Mouse (Mus musculus) thymus, adult 2 months (tissue): ENCODE results near the gene Traf3ip2.

Source experiments
- CTCF ChIP-seq: fragments of 200-500 bp; IDR thresholded peaks from 2 replicates; pipeline ENCODE4 v1.5.1; 2012; ENCODE audit warnings: mild to moderate bottlenecking, control low read depth, low read length, moderate library complexity, borderline replicate concordance; ENCODE audit not compliant: control insufficient read depth, poor library complexity, insufficient read depth; ENCODE audit errors: extremely low read depth
- POLR2A ChIP-seq: fragments of 200-500 bp; IDR thresholded peaks from 2 replicates; pipeline ENCODE4 v1.6.1; 2012; ENCODE audit warnings: mild to moderate bottlenecking, low read length, control low read depth, moderate library complexity; ENCODE audit not compliant: control insufficient read depth, poor library complexity, insufficient read depth; ENCODE audit errors: extremely low read depth

- TF ChIP-seq CTCF: no peak
- TF ChIP-seq POLR2A: no peak
These were observed 17.2 kb downstream of the Traf3ip2 start for GRCm38 (mm10) chr10:39629746-39630552.
